Mouse (Mus musculus): ENCODE results near the gene Twsg1. TPM values are rescaled to one million over a fixed set of nuclear protein-coding genes. Genes with fewer than 3 reads are reported as not detected.
A peak's percentile ranks its signal among the peaks of the same experiment; 100 is the strongest.

Gene Twsg1
- polyA plus RNA-seq, 1 experiment: 8.8 TPM

DNA sequence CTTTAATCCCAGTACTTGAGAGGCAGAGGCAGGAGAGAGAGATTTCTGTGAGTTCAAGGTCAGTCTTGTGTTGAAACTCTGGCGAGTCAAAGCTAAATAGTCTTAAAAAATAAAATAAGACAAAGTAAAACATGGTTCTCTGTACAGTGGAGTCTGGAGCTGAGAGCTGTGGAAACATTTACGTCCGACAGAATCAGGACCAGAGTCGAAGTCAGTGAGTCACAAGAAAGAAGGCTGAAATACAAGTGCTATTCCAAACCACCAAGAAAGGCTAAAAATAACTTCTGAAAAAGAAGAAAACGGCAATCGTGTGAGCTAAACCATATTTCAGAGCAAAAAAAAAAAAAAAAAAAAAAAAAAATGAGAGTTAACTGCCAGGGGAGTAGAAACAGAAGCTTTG is 48.7 kb downstream of the Twsg1 start:
- Histone ChIP-seq H3K27ac (ENCODE audit: control insufficient read depth, insufficient read depth, low read depth, low read length, poor library complexity) (no peak overlapping the region), H3K4me1 (ENCODE audit: control insufficient read depth, insufficient read depth, low read length) (no peaks in the 10 kb centered on the region), H3K4me3 (replicated peaks; ENCODE audit: control insufficient read depth, low read depth, low read length) (no peak overlapping the region)
- TF ChIP-seq POLR2A (IDR thresholded peaks at IDR 0.05; ENCODE audit: borderline replicate concordance, control insufficient read depth, low read depth, low read length) (no peak), CTCF (IDR thresholded peaks at IDR 0.05; ENCODE audit: control insufficient read depth, insufficient read depth, low read length) (no peak)
- 79% methylated on average over 6 of the region's 6 CpGs for WGBS

GRCm38 (mm10) chr17:65896016-65896415 is 55.0 kb downstream of the Twsg1 start:
- Histone ChIP-seq H3K27ac (ENCODE audit: control insufficient read depth, insufficient read depth, low read depth, low read length, poor library complexity) (no peak overlapping the region), H3K4me3 (replicated peaks; ENCODE audit: control insufficient read depth, low read depth, low read length) (no peak overlapping the region), H3K4me1 (ENCODE audit: control insufficient read depth, insufficient read depth, low read length) (no peaks in the 10 kb centered on the region)
- TF ChIP-seq POLR2A (IDR thresholded peaks at IDR 0.05; ENCODE audit: borderline replicate concordance, control insufficient read depth, low read depth, low read length) (no peak), CTCF (IDR thresholded peaks at IDR 0.05; ENCODE audit: control insufficient read depth, insufficient read depth, low read length) (no peak)
- 89% methylated on average over 3 of the region's 3 CpGs for WGBS

DNA sequence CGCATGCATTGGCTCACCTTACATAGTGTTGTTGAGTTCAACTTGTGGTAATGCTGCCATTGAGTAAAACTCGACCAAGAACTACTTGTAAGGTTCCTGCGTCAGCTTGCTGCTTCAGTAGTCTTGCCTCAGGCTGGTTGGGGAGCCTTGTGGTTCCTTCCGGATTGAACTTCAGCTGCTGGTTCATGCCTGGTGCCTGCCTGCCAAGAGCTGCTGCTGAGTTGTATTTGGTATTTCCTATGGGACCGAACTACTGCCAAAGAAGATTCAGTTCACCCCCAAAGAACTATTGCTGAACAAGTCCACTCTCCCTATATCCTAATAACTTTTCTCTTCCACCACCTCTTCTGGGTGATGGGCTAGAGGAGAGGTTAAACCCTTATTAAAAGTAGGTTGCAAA is 61.5 kb downstream of the Twsg1 start:
- 82% methylated on average over 5 of the region's 5 CpGs for WGBS
- Histone ChIP-seq H3K27ac (ENCODE audit: control insufficient read depth, insufficient read depth, low read depth, low read length, poor library complexity) (no peak overlapping the region), H3K4me3 (replicated peaks; ENCODE audit: control insufficient read depth, low read depth, low read length) (no peak overlapping the region), H3K4me1 (ENCODE audit: control insufficient read depth, insufficient read depth, low read length) (peaks cover 1% of the 10 kb centered on the region; the same call in 1 of the 2 replicates)
- TF ChIP-seq POLR2A (IDR thresholded peaks at IDR 0.05; ENCODE audit: borderline replicate concordance, control insufficient read depth, low read depth, low read length): no peak
- no peak for TF ChIP-seq CTCF (IDR thresholded peaks at IDR 0.05; ENCODE audit: control insufficient read depth, insufficient read depth, low read length)

DNA sequence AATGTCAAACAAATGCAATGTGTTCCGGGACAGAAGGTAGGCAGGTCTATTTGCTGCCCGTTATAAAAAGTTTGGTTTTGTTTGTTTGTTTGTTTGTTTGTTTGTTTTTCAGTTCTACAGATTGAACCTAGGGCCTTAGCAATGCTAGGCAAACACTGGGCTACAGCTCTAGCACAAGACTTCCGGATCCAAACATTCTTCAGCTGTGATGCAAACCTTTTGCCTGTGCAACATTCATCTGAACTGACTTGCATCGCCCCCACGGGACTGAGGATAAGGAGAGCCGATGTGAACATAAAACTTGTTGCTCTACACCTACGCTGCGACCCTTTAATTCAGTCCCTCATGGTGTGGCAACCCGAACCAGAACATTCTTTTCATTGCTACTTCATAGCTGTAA is 64.5 kb downstream of the Twsg1 start:
- peaks cover 3% of the 10 kb centered on the region for H3K4me1 ChIP-seq (ENCODE audit: control insufficient read depth, insufficient read depth, low read length)
- H3K4me3 ChIP-seq (replicated peaks; ENCODE audit: control insufficient read depth, low read depth, low read length): peak overlapping the region; percentile 20
- no peak for TF ChIP-seq CTCF (IDR thresholded peaks at IDR 0.05; ENCODE audit: control insufficient read depth, insufficient read depth, low read length)
- no peak for TF ChIP-seq POLR2A (IDR thresholded peaks at IDR 0.05; ENCODE audit: borderline replicate concordance, control insufficient read depth, low read depth, low read length)
- WGBS: 42% methylated on average over 9 of the region's 9 CpGs
- peak overlapping the region; percentile 50; the same call in 1 of the 2 replicates for H3K27ac ChIP-seq (ENCODE audit: control insufficient read depth, insufficient read depth, low read depth, low read length, poor library complexity)

GRCm38 (mm10) chr17:65885697-65886529 is 65.1 kb downstream of the Twsg1 start, which contains the start of gene Ralbp1:
TSS of gene Ralbp1 (minus strand) at chr17:65885798.
- peaks cover 3% of the 10 kb centered on the region for H3K4me1 ChIP-seq (ENCODE audit: control insufficient read depth, insufficient read depth, low read length)
- TF ChIP-seq CTCF (IDR thresholded peaks at IDR 0.05; ENCODE audit: control insufficient read depth, insufficient read depth, low read length) (no peak), POLR2A (IDR thresholded peaks at IDR 0.05; ENCODE audit: borderline replicate concordance, control insufficient read depth, low read depth, low read length) (no peak)
- H3K27ac ChIP-seq (ENCODE audit: control insufficient read depth, insufficient read depth, low read depth, low read length, poor library complexity): peak within 1 kb of the TSS; percentile 98
- H3K4me3 ChIP-seq (replicated peaks; ENCODE audit: control insufficient read depth, low read depth, low read length): peak within 1 kb of the TSS; percentile 89
- WGBS: 1% methylated on average over 14 of the region's 14 CpGs

- under 1% methylated on average over 11 of the region's 11 CpGs for WGBS
- H3K27ac ChIP-seq (ENCODE audit: control insufficient read depth, insufficient read depth, low read depth, low read length, poor library complexity): peak overlapping the region; percentile 98
- peaks cover 3% of the 10 kb centered on the region for H3K4me1 ChIP-seq (ENCODE audit: control insufficient read depth, insufficient read depth, low read length)
- H3K4me3 ChIP-seq (replicated peaks; ENCODE audit: control insufficient read depth, low read depth, low read length): peak overlapping the region; percentile 87
- TF ChIP-seq CTCF (IDR thresholded peaks at IDR 0.05; ENCODE audit: control insufficient read depth, insufficient read depth, low read length) (no peak), POLR2A (IDR thresholded peaks at IDR 0.05; ENCODE audit: borderline replicate concordance, control insufficient read depth, low read depth, low read length) (no peak)
Observed at GRCm38 (mm10) chr17:65885398-65885696, 65.7 kb downstream of the Twsg1 start.

- H3K4me1 ChIP-seq (ENCODE audit: control insufficient read depth, insufficient read depth, low read length): peaks cover 3% of the 10 kb centered on the region
- H3K4me3 ChIP-seq (replicated peaks; ENCODE audit: control insufficient read depth, low read depth, low read length): peak overlapping the region; percentile 89
- peak; percentile 89; the same call in 1 of the 2 replicates for TF ChIP-seq POLR2A (IDR thresholded peaks at IDR 0.05; ENCODE audit: borderline replicate concordance, control insufficient read depth, low read depth, low read length)
- no peak for TF ChIP-seq CTCF (IDR thresholded peaks at IDR 0.05; ENCODE audit: control insufficient read depth, insufficient read depth, low read length)
- under 1% methylated on average over 67 of the region's 67 CpGs for WGBS
- peak overlapping the region; percentile 98 for H3K27ac ChIP-seq (ENCODE audit: control insufficient read depth, insufficient read depth, low read depth, low read length, poor library complexity)
Observed at GRCm38 (mm10) chr17:65884691-65885397, 66.2 kb downstream of the Twsg1 start.

- peak; percentile 22; the same call in 1 of the 2 replicates for TF ChIP-seq POLR2A (IDR thresholded peaks at IDR 0.05; ENCODE audit: borderline replicate concordance, control insufficient read depth, low read depth, low read length)
- no peak for TF ChIP-seq CTCF (IDR thresholded peaks at IDR 0.05; ENCODE audit: control insufficient read depth, insufficient read depth, low read length)
- Histone ChIP-seq H3K4me1 (ENCODE audit: control insufficient read depth, insufficient read depth, low read length) (peaks cover 3% of the 10 kb centered on the region), H3K4me3 (replicated peaks; ENCODE audit: control insufficient read depth, low read depth, low read length) (peak overlapping the region; percentile 89), H3K27ac (ENCODE audit: control insufficient read depth, insufficient read depth, low read depth, low read length, poor library complexity) (peak overlapping the region; percentile 98)
- under 1% methylated on average over 56 of the region's 56 CpGs for WGBS
Observed at GRCm38 (mm10) chr17:65884061-65884669, 66.9 kb downstream of the Twsg1 start.
